Mouse (Mus musculus): ENCODE measurements at regions not wholly inside any gene's neighbourhood (a gene's known extent, or its start where the extent isn't known, plus 50 kb on each side); places are given as distances from the start of the nearest gene placed in this dataset.

- no peak for DNase-seq
Observed at GRCm38 (mm10) chr9:25374161-25374560, 107.2 kb upstream of the Eepd1 start.

- DNase-seq, result no peak
Observed at GRCm38 (mm10) chr9:25376209-25376608, 105.1 kb upstream of the Eepd1 start.

- DNase-seq, result no peak
Observed at GRCm38 (mm10) chr9:25377771-25378747, 103.3 kb upstream of the Eepd1 start.

- no peak for DNase-seq
Observed at GRCm38 (mm10) chr9:25385333-25385732, 96.0 kb upstream of the Eepd1 start.

GRCm38 (mm10) chr9:25387876-25388650 lies 93.3 kb upstream of the Eepd1 start:
- DNase-seq, result no peak

- no peak for DNase-seq
Observed at GRCm38 (mm10) chr9:25389351-25389750, 92.0 kb upstream of the Eepd1 start.

- peak; percentile 66 for DNase-seq
Observed at GRCm38 (mm10) chr9:25400647-25401335, 80.6 kb upstream of the Eepd1 start.

- DNase-seq, result no peak
Observed at GRCm38 (mm10) chr9:25405848-25406247, 75.5 kb upstream of the Eepd1 start.

- DNase-seq, result no peak
Observed at GRCm38 (mm10) chr9:25408518-25408917, 72.8 kb upstream of the Eepd1 start.

- no peak for DNase-seq
Observed at GRCm38 (mm10) chr9:25409729-25410128, 71.6 kb upstream of the Eepd1 start.

- no peak for DNase-seq
Observed at GRCm38 (mm10) chr9:25413873-25414272, 67.5 kb upstream of the Eepd1 start.

GRCm38 (mm10) chr9:25414315-25414714 lies 67.0 kb upstream of the Eepd1 start:
- DNase-seq, result no peak

GRCm38 (mm10) chr9:25426941-25427340 lies 54.4 kb upstream of the Eepd1 start:
- DNase-seq, result no peak

- no peak for DNase-seq
Observed at GRCm38 (mm10) chr9:25429450-25430213, 51.7 kb upstream of the Eepd1 start.
